ENCODE assay signal across 11 mouse cellular contexts in genomic region chr10:31260914-31261313, GRCm38 (mm10). TPM values are rescaled to one million over a fixed set of nuclear protein-coding genes. Genes with fewer than 3 reads are reported as not detected.
DNase-seq lines count a peak whose midpoint lies in the region; ATAC-seq and TF ChIP-seq lines count a peak whose summit lies in the region.
"Had no signal": no experiment of that assay in that cellular context is flagged by ENCODE, and none has a peak within 500 bp of the region (broad histone marks: within the 10 kb centered on the region; RNA-seq: fewer than 3 reads in every experiment).

No protein-coding gene starts in this region.

- peak in 1 of 2 experiments; percentile 13 for DNase-seq in left cerebral cortex, adult 2 months (ENCODE audit: extremely low spot score in 1 of 2, low spot score in 2 of 2)
- DNase-seq in left cerebral cortex, adult 8-10 months (ENCODE audit: low spot score in 2 of 2), result no peak
- DNase-seq in frontal cortex, postnatal 36 days (ENCODE audit: low spot score in 2 of 2), result peak; percentile 4 to 19
- peak; percentile 58 for DNase-seq in lung, postnatal 10 days
- no peak for DNase-seq in thymus, postnatal 10 days (ENCODE audit: low spot score in 2 of 2)
- DNase-seq: embryo, embryonic 11 days had no signal

- intact Hi-C loops in left cerebral cortex, adult 2 months (cut with DNase I), result no loop called here

- TF ChIP-seq CTCF in left cerebral cortex, adult 2 months (IDR thresholded peaks at IDR 0.05), result no peak

- WGBS in heart, embryonic 12.5 days, result 32% methylated on average over 7 of the region's 7 CpGs
- WGBS in forebrain, embryonic 13.5 days, result 92% methylated on average over 7 of the region's 7 CpGs

- H3K4me1 ChIP-seq in heart, embryonic 12.5 days (replicated peaks), result peaks cover 22% of the 10 kb centered on the region
- no peaks in the 10 kb centered on the region for H3K4me1 ChIP-seq in forebrain, embryonic 13.5 days
- H3K4me1 ChIP-seq: forebrain, embryonic 15.5 days; hindbrain, embryonic 15.5 days; limb, embryonic 10.5 days had no signal

- H3K27me3 ChIP-seq in heart, embryonic 12.5 days (replicated peaks), result no peaks in the 10 kb centered on the region
- H3K27me3 ChIP-seq in forebrain, embryonic 13.5 days, result no peaks in the 10 kb centered on the region
- H3K27me3 ChIP-seq: forebrain, embryonic 15.5 days; hindbrain, embryonic 15.5 days had no signal

- H3K9me3 ChIP-seq in heart, embryonic 12.5 days (replicated peaks), result no peaks in the 10 kb centered on the region
- no peaks in the 10 kb centered on the region for H3K9me3 ChIP-seq in forebrain, embryonic 13.5 days (replicated peaks)
- H3K9me3 ChIP-seq: forebrain, embryonic 15.5 days; hindbrain, embryonic 15.5 days; limb, embryonic 10.5 days had no signal

- H3K36me3 ChIP-seq in heart, embryonic 12.5 days, result no peaks in the 10 kb centered on the region
- no peaks in the 10 kb centered on the region for H3K36me3 ChIP-seq in forebrain, embryonic 13.5 days (ENCODE audit: poor library complexity, severe bottlenecking)
- H3K36me3 ChIP-seq: forebrain, embryonic 15.5 days; hindbrain, embryonic 15.5 days; limb, embryonic 10.5 days had no signal

- 0 out of 2 replicates have a peak overlapping the region, but pooled peaks have one; percentile 6 for H3K4me2 ChIP-seq in heart, embryonic 12.5 days
- no peak overlapping the region for H3K4me2 ChIP-seq in forebrain, embryonic 13.5 days
- H3K4me2 ChIP-seq: forebrain, embryonic 15.5 days; hindbrain, embryonic 15.5 days had no signal

- ATAC-seq in heart, embryonic 12.5 days (ENCODE audit: insufficient number of reproducible peaks, low FRiP score), result no peak
- no peak for ATAC-seq in forebrain, embryonic 13.5 days
- ATAC-seq: forebrain, embryonic 15.5 days had no signal

- H3K27ac ChIP-seq in left cerebral cortex, adult 2 months, result peak overlapping the region; percentile 67; the same call in 1 of the 2 replicates
- peak overlapping the region; percentile 75 for H3K27ac ChIP-seq in heart, embryonic 12.5 days (ENCODE audit: poor library complexity, severe bottlenecking)
- no peak overlapping the region for H3K27ac ChIP-seq in forebrain, embryonic 13.5 days
- H3K27ac ChIP-seq: forebrain, embryonic 15.5 days; hindbrain, embryonic 15.5 days; limb, embryonic 10.5 days had no signal

- 0 out of 2 replicates have a peak overlapping the region, but pooled peaks have one; percentile 35 for H3K9ac ChIP-seq in heart, embryonic 12.5 days
- H3K9ac ChIP-seq in forebrain, embryonic 13.5 days, result no peak overlapping the region
- H3K9ac ChIP-seq: forebrain, embryonic 15.5 days; hindbrain, embryonic 15.5 days had no signal

- H3K4me3 ChIP-seq in left cerebral cortex, adult 2 months, result no peak overlapping the region
- H3K4me3 ChIP-seq in heart, embryonic 12.5 days, result no peak overlapping the region
- no peak overlapping the region for H3K4me3 ChIP-seq in forebrain, embryonic 13.5 days
- H3K4me3 ChIP-seq: forebrain, embryonic 15.5 days; hindbrain, embryonic 15.5 days; limb, embryonic 10.5 days had no signal

RNA-seq across cellular contexts. Expression of gene Hddc2, which starts 52.3 kb away (rescaled TPM):
- 10 to 100 TPM; 16.1 to 17.1 TPM for total RNA-seq in left cerebral cortex, adult 2 months (2021)
- 10 to 100 TPM; 20.0 to 21.7 (median 20.9) TPM for total RNA-seq in left cerebral cortex, adult 8-10 months (2022)
- polyA plus RNA-seq in heart, embryonic 12.5 days (2016; fragmentation: Nextera tagmentation; extraction: Ambion mirVana), result 49.9 and 53.4 TPM in 2 replicates
- polyA plus RNA-seq in forebrain, embryonic 13.5 days (2015; fragmentation: Nextera tagmentation; extraction: Ambion mirVana), result 54.8 and 62.9 TPM in 2 replicates

Comparison
In these comparisons a context has a peak if more than half of its experiments do, and no peak if none do; other contexts are left out.
1. DNase-seq: peak in frontal cortex, postnatal 36 days (2 of 2) and lung, postnatal 10 days (single experiment); none in left cerebral cortex, adult 8-10 months (0 of 2) and thymus, postnatal 10 days (0 of 2).